Mouse (Mus musculus) ES-E14 (cell line): ENCODE measurements around the gene Synpr.

Experiments
- CHD2 ChIP-seq: IDR thresholded peaks from 2 replicates; pipeline ENCODE4 v1.6.1; 2014; ENCODE audit warnings: mild to moderate bottlenecking, low read depth, low read length, inconsistent platforms
- ZC3H11A ChIP-seq: IDR thresholded peaks from 2 replicates; pipeline ENCODE4 v1.6.1; 2012; ENCODE audit warnings: low read depth, mild to moderate bottlenecking, inconsistent platforms, low read length, borderline replicate concordance
- ZNF384 ChIP-seq: IDR thresholded peaks from 2 replicates; pipeline ENCODE4 v1.6.1; 2012; ENCODE audit warnings: low read depth, low read length, inconsistent platforms

DNA sequence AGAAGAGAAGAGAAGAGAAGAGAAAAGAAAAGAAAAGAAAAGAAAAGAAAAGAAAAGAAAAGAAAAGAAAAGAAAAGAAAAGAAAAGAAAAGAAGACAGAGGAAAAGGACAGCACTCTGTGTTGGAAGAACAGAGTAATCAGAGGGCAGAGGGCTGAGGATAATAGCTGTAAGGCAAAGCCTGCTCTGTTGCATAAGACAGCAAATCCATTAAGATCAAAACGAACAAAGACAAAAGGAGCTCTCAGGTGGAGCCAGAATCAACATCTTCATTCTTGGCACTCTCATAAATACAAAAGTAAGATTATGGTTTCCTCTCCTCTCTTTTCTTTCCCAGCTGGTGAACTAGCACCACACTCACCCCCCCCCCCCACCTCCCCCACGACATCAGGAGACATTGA lies 160.3 kb downstream of the Synpr start:
- TF ChIP-seq ZNF384 (no peak), CHD2 (no peak), ZC3H11A (no peak)
